Mouse (Mus musculus) kidney, adult 2 months (tissue): Measurements from ENCODE around the gene Pgap2. TPM values are rescaled to one million over a fixed set of nuclear protein-coding genes. Genes with fewer than 3 reads are reported as not detected.

Experiments
- DNase-seq: peaks from one replicate; pipeline ENCODE4 v3.0.0; 2021
- H3K27ac ChIP-seq: fragments of 200-500 bp; 2 replicates; pipeline ENCODE4 v1.5.1; 2012; ENCODE audit warnings: low read depth, low read length, control low read depth, inconsistent platforms; ENCODE audit not compliant: insufficient read depth
- H3K27me3 ChIP-seq: fragments of 200-500 bp; replicated peaks from 2 replicates; pipeline ENCODE4 v1.6.1; 2012; ENCODE audit warnings: mild to moderate bottlenecking, moderate library complexity, low read length, inconsistent platforms; ENCODE audit not compliant: control insufficient read depth, insufficient read depth
- H3K36me3 ChIP-seq: fragments of 200-500 bp; 2 replicates; pipeline ENCODE4 v1.6.1; 2012; ENCODE audit warnings: mild to moderate bottlenecking, moderate library complexity, low read length, inconsistent platforms; ENCODE audit not compliant: control insufficient read depth, insufficient read depth
- H3K4me1 ChIP-seq: fragments of 200-500 bp; 2 replicates; pipeline ENCODE4 v1.6.1; 2011; ENCODE audit warnings: low read length; ENCODE audit not compliant: control insufficient read depth, insufficient read depth
- H3K4me3 ChIP-seq: fragments of 200-500 bp; 2 replicates; pipeline ENCODE4 v1.5.1; 2011; ENCODE audit warnings: mild to moderate bottlenecking, low read depth, low read length, control low read depth; ENCODE audit not compliant: insufficient read depth
- CTCF ChIP-seq: fragments of 200-500 bp; conservative IDR thresholded peaks from 2 replicates; pipeline ENCODE4 v1.5.1; 2011; ENCODE audit warnings: low read depth, mild to moderate bottlenecking, control low read depth, low read length, moderate library complexity, mixed read lengths; ENCODE audit not compliant: insufficient read depth, insufficient read length
- POLR2A ChIP-seq: fragments of 200-500 bp; IDR thresholded peaks from one replicate; pipeline ENCODE4 v1.6.1; 2011; ENCODE audit warnings: low read depth, low read length, control low read depth
- WGBS: fragments of 180-500 bp; shearing (Covaris S2); methylation state at CpG from one replicate; pipeline ENCODE4 v1.1.7; 2018; 5-methylcytosine and 5-hydroxymethylcytosine counted together
- polyA plus RNA-seq: library from polyadenylated mRNA; depleted of rRNA; stranded (reverse); fragments of >200 nt; gene quantifications from 2 replicates; pipeline ENCODE4 v1.2.3, GENCODE M21; 2012

Pgap2 gene
- polyA plus RNA-seq, 1 experiment, result 50.8 TPM

- Histone ChIP-seq H3K27ac (no peak overlapping the region), H3K4me3 (no peak overlapping the region), H3K4me1 (no peaks in the 10 kb centered on the region), H3K36me3 (no peaks in the 10 kb centered on the region), H3K27me3 (no peaks in the 10 kb centered on the region)
- TF ChIP-seq POLR2A, result no peak
- no peak for TF ChIP-seq CTCF
- no peak for DNase-seq
- WGBS, result 74% methylated on average over 5 of the region's 5 CpGs
Measured at GRCm38 (mm10) chr7:102223883-102224738, 14.1 kb downstream of the Pgap2 start.

DNA sequence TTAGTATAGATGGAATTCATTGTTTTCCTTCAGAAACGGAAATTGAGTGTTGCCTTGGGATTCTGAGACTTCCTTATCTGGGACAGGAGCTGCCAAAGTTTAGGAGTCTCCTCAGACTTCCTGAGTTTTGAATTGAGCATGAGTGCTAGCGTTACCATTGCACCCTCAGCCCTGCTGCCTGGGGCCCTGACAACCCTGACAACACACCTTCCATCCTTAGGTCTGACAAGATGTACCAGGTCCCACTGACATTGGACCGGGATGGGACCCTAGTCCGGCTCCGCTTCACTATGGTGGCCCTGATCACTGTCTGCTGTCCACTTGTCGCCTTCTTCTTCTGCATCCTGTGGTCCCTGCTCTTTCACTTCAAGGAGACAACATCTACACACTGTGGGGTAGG is 16.0 kb downstream of the Pgap2 start:
- no peak overlapping the region for H3K4me3 ChIP-seq
- no peak for TF ChIP-seq POLR2A
- no peak for TF ChIP-seq CTCF
- no peak for DNase-seq
- H3K4me1 ChIP-seq, result no peaks in the 10 kb centered on the region
- no peaks in the 10 kb centered on the region for H3K36me3 ChIP-seq
- WGBS, result 90% methylated on average over 6 of the region's 6 CpGs
- no peaks in the 10 kb centered on the region for H3K27me3 ChIP-seq
- no peak overlapping the region for H3K27ac ChIP-seq

GRCm38 (mm10) chr7:102228049-102228670 is 18.2 kb downstream of the Pgap2 start:
- DNase-seq, result no peak
- Histone ChIP-seq H3K4me3 (no peak overlapping the region), H3K27ac (no peak overlapping the region), H3K36me3 (no peaks in the 10 kb centered on the region), H3K27me3 (no peaks in the 10 kb centered on the region), H3K4me1 (no peaks in the 10 kb centered on the region)
- WGBS, result 89% methylated on average over 4 of the region's 4 CpGs
- no peak for TF ChIP-seq POLR2A
- no peak for TF ChIP-seq CTCF

- no peak for DNase-seq
- TF ChIP-seq CTCF, result no peak
- TF ChIP-seq POLR2A, result no peak
- Histone ChIP-seq H3K27me3 (no peaks in the 10 kb centered on the region), H3K4me3 (no peak overlapping the region), H3K27ac (no peak overlapping the region), H3K4me1 (no peaks in the 10 kb centered on the region), H3K36me3 (no peaks in the 10 kb centered on the region)
- WGBS, result 89% methylated on average over 6 of the region's 6 CpGs
Measured at GRCm38 (mm10) chr7:102229814-102230213, 19.8 kb downstream of the Pgap2 start.

DNA sequence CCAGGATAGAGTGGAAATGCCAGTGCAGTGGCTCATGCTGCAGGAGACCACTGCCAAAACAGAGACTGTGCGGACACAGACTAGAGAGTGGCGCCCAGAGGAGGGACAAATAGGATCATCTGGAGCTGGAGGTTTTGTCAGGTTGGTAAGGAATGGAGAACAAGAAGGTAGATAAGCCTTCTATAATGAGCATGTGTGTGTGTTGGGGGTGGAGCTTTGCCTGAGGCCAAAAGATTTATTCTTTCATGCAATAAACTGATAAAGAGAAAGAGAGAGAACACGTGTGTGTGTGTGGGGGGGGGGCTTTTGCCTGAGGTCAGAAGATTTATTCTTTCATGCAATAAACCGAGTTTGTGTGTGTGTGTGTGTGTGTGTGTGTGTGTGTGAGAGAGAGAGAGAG is 23.1 kb downstream of the Pgap2 start:
- no peak for DNase-seq
- WGBS, result 66% methylated on average over 4 of the region's 4 CpGs
- Histone ChIP-seq H3K36me3 (no peaks in the 10 kb centered on the region), H3K27ac (no peak overlapping the region), H3K4me1 (no peaks in the 10 kb centered on the region), H3K27me3 (no peaks in the 10 kb centered on the region), H3K4me3 (no peak overlapping the region)
- TF ChIP-seq POLR2A (no peak), CTCF (no peak)

GRCm38 (mm10) chr7:102238686-102239286 is 28.8 kb downstream of the Pgap2 start:
- no peak for TF ChIP-seq POLR2A
- TF ChIP-seq CTCF, result no peak
- WGBS, result 91% methylated on average over 8 of the region's 8 CpGs
- Histone ChIP-seq H3K4me3 (no peak overlapping the region), H3K36me3 (no peaks in the 10 kb centered on the region), H3K4me1 (no peaks in the 10 kb centered on the region), H3K27me3 (no peaks in the 10 kb centered on the region), H3K27ac (no peak overlapping the region)
- no peak for DNase-seq

GRCm38 (mm10) chr7:102239591-102239990 is 29.6 kb downstream of the Pgap2 start:
- Histone ChIP-seq H3K4me1 (no peaks in the 10 kb centered on the region), H3K4me3 (no peak overlapping the region), H3K36me3 (no peaks in the 10 kb centered on the region), H3K27me3 (no peaks in the 10 kb centered on the region), H3K27ac (no peak overlapping the region)
- TF ChIP-seq POLR2A (no peak), CTCF (no peak)
- no peak for DNase-seq
- 95% methylated on average over 16 of the region's 16 CpGs for WGBS
